Mouse (Mus musculus): Measurements from ENCODE around the gene Dync1li2.

The Dync1li2 gene

GRCm38 (mm10) chr8:104416022-104416421 is 26.8 kb downstream of the Dync1li2 start:
- in situ Hi-C loops (cut with MboI, MseI) = no loop called here

DNA sequence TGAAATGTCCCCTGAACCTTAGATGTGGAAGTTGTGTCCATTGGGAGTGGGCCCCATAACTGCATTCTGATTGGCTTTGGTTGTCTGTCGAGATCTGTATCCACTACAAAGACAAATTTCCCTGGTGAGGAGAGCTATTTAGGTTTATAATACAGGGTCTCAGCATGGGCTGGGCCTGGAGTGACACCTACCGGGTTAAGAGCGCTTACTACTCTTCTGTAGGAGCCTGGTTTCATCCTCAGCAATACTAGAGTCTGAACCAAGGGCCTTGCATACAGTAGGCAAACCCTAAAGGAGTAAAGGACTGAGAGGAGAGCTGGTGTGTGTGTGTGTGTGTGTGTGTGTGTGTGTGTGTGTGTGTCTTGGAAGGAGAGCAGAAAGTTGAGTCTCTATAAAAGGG is 28.6 kb downstream of the Dync1li2 start:
- in situ Hi-C loops (cut with MboI, MseI) = no loop called here

- in situ Hi-C loops (cut with MboI, MseI) = no loop called here
These were observed 29.1 kb downstream of the Dync1li2 start for GRCm38 (mm10) chr8:104413770-104414169.

- in situ Hi-C loops (cut with MboI, MseI) = no loop called here
These were observed 29.9 kb downstream of the Dync1li2 start for GRCm38 (mm10) chr8:104412805-104413532.

DNA sequence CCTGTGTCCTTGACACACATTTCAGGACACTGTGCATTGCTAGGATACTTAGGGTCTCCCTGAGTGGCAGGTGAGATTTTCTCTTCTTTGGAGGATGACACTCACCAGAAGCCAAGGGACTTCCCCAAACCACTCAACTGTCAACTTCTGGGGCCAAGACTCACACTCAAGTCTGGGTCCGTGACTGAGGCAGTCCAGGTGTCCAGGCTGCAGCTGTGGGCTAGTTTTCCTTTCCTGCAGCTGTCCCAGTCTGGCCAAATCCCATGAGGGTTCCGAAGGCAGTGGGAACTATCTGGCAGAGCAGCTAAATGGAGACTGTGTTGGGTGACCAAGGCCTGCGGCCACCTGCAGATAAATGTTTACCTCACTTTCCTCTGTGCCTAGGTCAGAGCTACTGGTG is 30.9 kb downstream of the Dync1li2 start:
- in situ Hi-C loops (cut with MboI, MseI) = no loop called here

- in situ Hi-C loops (cut with MboI, MseI) = no loop called here
These were observed 31.4 kb downstream of the Dync1li2 start for GRCm38 (mm10) chr8:104411468-104411867.

DNA sequence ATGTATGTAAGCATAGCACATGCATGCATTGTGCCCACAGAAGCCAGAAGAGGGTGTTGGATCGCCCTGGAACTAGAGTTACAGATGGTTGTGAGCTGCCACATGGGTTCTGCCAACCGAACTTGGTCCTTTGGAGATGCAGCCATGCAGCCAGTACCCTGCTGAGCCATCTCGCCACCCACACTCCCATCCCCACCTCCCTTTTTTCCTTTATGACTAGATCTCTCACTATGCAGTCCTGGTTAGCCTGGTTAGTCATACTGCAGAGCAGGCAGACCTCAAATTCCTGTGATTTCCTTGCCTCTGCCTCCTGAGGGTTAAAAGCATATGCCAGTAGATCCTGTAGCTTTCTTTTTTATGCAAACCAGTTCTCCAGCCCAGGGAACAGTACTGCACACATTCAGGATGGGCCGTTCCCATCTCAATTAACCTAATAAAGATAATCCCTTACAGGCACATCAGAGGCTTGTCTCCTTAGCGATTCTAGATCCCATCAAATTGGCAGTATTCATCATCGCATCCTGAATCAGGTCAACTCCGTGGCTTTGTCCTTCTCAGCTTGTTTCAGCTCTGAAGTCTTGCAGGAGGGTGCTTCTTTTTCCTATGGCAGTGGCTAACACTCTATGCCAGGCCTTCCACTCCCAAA is 32.1 kb downstream of the Dync1li2 start:
- in situ Hi-C loops (cut with MboI, MseI) = no loop called here

- in situ Hi-C loops (cut with MboI, MseI) = no loop called here
These were observed 34.3 kb downstream of the Dync1li2 start for GRCm38 (mm10) chr8:104408328-104409110.

- in situ Hi-C loops (cut with MboI, MseI) = no loop called here
These were observed 36.3 kb downstream of the Dync1li2 start for GRCm38 (mm10) chr8:104406340-104407128.

DNA sequence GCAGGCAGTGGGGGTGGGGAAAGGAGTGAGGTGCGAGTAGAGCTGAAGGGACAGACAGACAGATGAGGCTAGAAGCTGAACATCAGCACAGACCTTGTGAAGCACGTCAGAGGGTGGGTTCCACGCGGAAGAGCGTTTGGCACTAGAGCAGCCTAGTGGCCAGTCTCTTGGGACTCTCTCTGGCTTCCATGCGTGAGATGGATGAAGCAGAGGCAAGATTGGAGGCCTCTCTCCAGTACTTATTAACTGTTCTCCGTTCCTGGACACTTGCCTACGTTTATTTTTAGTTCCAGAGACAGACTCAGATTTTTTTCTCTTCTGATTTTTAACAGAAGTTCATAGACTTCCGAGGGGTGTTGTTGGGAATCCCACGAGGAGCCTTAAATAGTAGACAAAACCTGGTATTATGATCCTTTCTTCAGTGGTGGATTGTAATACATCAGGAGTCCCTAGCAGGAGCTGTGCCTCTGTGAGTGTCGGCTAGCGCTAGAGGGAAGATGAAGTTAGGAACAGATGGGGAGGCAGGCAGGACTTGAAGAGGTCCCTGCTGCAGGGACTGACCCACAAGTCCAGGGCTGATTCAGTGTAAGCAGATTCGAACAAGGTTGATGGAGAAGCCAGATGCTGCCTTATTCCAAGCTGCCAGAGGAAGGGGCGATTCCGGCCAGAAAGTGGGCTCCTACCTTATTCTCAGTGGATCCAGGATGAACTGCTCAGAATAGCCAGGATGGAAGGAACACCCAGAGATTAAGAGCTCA is 37.2 kb downstream of the Dync1li2 start:
- in situ Hi-C loops (cut with MboI, MseI) = no loop called here

DNA sequence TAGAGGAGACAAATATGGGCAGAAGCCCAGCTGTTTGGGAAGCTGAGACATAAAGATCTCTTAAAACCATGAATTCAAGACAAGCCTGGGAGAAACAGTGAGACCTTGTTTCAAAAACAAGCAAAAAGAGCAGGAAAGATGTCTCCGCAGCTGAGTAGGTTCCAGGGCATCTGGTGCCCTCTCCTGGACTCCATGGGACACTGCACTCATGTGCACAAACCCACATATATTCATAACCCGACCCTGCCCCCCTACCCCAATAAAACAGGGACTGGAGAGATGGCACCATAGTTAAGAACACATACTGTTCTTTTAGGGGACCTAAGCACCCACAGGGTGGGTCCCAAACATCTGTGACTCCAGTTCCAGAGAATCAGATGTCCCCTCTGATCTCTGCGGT is 39.3 kb downstream of the Dync1li2 start:
- in situ Hi-C loops (cut with MboI, MseI) = no loop called here

- in situ Hi-C loops (cut with MboI, MseI) = no loop called here
These were observed 47.0 kb downstream of the Dync1li2 start, which contains the start of gene Cmtm4 for GRCm38 (mm10) chr8:104395703-104396357. Cmtm4 (minus strand) TSS chr8:104395807.

GRCm38 (mm10) chr8:104394801-104395702 is 47.8 kb downstream of the Dync1li2 start:
- in situ Hi-C loops (cut with MboI, MseI) = no loop called here

DNA sequence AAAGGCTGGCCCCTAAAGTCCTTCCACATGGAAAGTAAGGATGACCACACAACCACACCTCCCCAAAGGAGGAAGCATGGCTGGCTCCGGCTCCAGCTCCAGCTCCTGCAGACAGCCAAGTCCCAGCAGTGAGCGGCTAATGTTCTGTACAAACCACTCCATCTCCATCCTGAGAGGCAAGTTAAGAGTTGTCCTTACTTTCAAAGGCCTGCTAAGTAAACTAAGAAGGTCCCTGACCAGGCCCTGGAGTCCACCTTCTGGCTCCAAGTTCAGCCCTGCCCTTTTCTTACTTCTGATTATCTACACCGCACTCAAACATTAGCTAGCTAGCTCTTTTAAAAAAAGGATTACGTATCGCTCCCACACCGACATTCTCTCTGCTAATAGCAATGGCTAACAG is 49.1 kb downstream of the Dync1li2 start:
- in situ Hi-C loops (cut with MboI, MseI) = no loop called here

GRCm38 (mm10) chr8:104393139-104393538 is 49.7 kb downstream of the Dync1li2 start:
- in situ Hi-C loops (cut with MboI, MseI) = no loop called here

- in situ Hi-C loops (cut with MboI, MseI) = no loop called here
These were observed 52.6 kb downstream of the Dync1li2 start for GRCm38 (mm10) chr8:104390245-104390644.

- in situ Hi-C loops (cut with MboI, MseI) = no loop called here
These were observed 54.9 kb downstream of the Dync1li2 start for GRCm38 (mm10) chr8:104387980-104388379.

DNA sequence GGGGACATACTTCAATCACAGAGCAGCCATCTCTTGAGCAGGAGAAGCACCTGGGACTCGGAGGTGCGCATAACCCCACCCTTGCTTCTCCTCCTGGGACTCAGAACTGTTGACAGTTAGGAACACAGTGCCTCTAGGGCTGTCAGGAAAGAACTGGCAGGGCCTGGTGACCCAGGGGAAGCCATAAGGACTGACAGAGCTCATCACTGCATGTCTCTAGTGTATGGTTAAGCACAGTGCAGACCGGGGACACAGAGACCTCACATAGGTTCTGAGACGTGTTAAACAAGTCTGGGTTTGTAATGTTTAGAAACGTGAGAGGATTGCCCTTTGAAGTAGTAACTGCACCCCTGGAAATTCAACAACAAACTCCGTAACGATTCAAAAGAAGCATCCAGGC is 55.3 kb downstream of the Dync1li2 start:
- in situ Hi-C loops (cut with MboI, MseI) = no loop called here

DNA sequence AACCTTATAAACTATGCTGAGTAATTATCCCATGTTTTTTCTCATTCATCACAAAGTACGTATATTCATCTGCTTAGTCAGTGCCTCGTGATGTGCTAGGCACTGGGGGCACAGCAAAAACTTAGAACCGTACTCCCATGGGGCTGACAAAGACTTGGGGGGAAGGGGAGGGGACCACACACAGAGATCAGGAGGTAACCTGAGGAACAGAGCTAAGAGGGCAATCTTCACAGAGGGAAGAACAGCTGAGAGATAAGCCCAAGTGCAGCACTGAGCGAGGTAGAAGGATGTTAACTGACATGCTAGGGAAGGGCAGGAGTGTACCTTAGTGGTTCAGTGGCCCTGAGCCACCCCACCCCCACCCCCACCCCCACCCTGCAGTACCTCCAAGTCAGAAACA is 56.2 kb downstream of the Dync1li2 start:
- in situ Hi-C loops (cut with MboI, MseI) = no loop called here

All from regulatory T cell (primary cell).